Mouse (Mus musculus): Measurements from ENCODE around the gene Cyp4a10.
"Not testable (repeated sequence)": the region's sequence is repeated elsewhere in the genome, so short reads cannot be mapped to it uniquely, and the experiment has no call there.

The Cyp4a10 gene

DNA sequence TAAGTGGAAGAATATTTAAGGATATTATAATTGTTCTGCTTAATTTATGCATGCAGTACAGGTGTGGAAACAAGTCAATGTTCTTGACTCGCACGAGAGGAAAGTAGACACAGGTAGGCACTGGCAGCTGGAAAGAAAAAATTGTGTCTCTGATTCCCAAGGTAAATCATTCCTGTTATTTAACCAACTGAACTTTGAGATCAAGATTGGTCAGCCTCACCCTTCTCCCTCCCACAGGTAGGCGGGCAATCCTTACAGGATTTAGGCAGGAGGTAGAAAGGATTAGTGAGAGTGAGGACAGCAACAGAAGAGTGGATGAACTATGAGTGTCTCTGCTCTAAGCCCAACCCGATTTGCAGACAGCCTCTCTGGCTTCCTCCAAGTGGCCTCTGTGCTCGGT, at the start of gene Cyp4a10:
TSS of gene Cyp4a10 (plus strand) at position 265 of the 400 bp plus-strand sequence.
- not testable (repeated sequence) for DNase-seq (ENCODE audit: low read depth)

DNA sequence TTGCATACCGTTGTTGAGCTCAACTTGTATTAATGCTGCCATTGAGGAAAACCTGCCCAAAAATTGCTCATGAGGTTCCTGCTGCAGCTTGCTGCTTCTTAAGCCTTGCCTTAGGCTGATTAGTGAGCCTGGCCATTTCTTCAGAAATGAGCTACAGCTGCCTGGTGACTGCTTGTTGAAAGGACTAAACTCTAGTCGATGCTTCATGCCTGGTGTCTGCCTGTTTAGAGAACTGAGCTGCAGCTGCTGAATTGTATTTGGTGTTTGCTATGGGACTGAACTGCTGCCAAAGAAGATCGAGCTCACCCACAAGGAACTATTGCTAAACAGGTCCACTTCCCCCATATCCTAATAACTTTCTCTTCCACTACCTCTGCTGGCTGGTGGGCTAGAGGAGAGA, 44.5 kb upstream of the Cyp4a10 start:
- not testable (repeated sequence) for DNase-seq (ENCODE audit: low read depth)

DNA sequence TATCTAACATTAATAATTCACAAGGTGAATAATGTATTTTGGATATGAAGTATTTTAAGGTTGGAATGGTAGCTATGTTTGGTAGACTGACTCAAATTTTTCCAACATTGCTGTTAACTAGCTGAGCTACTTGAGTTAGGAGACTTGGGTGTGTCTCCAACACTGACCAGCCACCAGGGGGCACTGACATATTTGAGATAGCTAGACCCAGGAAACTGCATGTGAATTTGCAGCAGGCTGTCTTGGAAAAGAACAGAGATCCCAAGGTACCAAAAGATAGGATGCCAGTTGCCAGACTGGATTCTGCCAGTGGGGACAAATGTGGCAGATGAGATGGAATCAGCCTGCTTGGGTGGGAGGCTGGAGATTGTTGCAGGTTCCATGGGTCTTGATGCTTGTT, 42.0 kb upstream of the Cyp4a10 start:
- not testable (repeated sequence) for DNase-seq (ENCODE audit: low read depth)

DNA sequence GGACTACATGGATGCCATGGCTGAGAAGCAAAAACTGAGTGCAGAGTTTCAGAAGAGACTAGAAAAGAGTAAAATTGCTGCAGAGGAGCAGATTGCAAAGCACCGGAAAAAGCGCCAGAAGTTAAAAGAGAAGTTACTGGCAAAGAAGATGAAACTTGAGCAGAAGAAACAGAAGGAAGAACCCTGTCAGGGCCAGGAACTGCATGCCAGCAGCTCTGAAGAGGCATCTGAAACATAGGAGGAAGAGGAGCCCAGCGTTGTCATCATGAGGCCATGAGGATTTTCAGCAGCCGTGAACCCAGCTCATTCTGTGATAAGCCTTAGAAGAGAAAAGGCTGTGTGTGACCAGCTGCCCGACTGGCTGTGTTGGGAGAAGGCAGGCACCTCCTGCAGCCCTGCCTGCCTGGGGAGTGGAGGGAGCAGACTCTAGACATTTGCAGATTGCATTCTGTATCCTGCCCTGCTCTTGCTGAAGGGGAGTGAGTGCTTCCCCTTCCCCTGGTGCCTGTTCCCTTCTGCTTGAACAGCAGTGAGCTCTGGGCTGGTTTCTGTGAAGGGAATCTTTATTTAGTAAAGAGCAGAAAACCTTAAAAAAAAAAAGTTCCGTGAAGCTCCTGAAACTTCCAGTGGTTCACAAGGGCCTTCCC, 36.9 kb upstream of the Cyp4a10 start:
- DNase-seq (ENCODE audit: low read depth), result no peak

DNA sequence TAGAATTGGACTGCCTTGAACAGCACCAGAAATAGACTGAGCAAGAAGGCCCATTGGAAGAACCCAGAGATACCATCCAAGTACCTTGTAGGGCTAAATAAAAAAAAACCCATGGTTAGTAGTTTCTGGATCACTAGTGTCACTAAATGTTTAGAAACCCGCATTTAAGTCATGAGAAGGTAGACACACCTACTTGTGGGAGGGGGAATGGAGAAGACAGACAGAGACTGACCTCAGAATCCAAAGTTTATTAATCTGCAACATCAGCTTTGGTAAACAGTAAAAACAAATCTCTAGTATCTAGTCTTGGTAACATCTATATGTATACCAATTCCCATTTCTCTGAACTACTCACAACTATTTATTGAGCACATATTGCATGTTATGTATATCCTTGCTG, 22.1 kb upstream of the Cyp4a10 start, which contains the start of gene Cyp4a14:
TSS of gene Cyp4a14 (minus strand) at position 142 of the 400 bp plus-strand sequence.
- DNase-seq (ENCODE audit: low read depth), result no peak

DNA sequence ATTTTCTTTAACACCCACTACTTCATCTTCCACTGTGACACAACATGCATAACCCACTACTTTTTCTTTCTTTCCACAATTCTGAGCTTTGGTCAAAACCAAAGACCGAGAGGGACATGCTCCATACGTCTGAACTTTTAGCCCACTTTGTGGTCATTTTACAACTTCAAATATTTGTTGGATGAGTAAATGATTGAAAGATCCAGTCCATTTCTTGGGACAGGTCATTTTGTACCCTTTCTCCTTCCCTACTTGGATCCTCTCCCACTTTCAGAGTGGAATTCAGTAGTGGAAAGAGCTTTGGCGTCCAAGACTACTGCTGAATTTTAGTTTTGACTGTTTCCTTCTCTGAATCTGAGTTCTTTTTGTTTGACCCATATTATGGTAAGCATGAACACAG, 20.6 kb upstream of the Cyp4a10 start:
- no peak for DNase-seq (ENCODE audit: low read depth)

DNA sequence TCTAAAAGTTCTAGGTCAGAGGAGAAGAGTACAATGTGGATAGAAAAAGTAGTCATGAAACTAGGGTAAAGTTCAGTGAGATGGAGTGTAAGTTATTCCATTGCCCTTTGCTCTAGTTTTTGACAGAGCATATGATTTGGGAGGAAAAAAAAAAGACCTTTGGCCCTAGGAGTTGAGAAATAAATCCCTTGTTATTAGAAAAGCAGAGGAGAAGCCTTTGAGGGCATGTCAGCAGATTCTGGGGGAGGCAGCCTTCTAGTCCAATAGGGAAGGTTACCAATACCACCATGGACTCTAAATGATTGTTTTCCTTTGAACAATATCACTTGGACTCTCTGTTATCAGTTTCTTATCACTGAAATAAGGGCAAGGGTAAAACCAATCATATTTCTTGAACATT, 4.1 kb upstream of the Cyp4a10 start:
- not testable (repeated sequence) for DNase-seq (ENCODE audit: low read depth)

DNA sequence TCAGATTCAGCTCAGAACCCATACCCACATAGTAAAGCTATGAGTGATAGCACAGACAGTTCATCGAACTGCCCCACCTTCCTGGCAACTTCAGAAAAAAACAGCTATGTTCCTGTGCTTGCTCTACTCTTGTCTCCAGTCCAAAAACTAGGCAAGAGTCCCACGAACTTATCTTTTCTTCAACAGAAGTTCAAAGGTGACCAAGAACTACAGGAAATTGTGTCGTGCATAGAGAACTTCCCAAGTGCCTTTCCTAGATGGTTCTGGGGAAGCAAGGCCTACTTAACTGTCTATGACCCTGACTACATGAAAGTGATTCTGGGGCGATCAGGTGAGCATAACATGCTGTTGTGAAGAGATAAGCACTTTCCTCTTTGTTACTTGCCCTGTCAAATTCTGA, 1.4 kb downstream of the Cyp4a10 start:
- no peak for DNase-seq (ENCODE audit: low read depth)

DNA sequence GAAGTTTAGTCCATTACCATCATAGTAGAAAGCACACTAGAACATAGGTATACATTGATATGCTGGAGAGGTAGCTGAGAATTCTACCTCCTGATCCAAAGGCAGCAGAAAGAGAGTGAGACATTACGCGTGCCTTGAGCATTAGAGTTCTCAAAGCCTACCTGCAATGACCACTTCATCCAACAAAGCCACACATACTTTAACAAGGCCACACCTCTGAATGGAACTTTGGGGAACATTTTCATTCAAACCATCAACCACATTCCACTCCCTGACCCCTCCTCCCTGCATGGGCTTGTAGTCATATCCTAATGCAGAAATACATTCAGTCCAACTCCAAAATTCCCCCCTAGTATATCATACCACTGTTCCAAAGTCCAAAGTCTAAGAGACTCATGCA, 3.7 kb downstream of the Cyp4a10 start:
- DNase-seq (ENCODE audit: low read depth), result no peak

DNA sequence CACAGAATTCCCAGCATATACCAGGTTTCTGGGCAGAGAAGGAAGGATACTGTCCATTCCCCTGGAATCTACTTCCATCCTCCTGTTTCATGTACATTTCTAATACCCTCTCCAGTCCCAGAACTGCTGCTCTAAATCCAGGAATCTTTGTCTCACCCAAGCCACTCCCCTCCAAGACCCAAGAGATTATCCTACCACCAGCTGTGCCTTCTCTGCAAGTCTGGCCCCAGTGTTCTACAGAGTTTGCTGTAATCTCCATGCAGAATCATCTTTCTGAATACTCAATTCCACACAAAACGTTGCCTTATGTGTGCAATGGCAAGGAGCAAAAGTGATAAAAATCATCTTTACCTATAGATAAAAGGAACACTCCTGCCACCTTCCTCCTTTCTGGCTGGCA, 27.0 kb downstream of the Cyp4a10 start:
- no peak for DNase-seq (ENCODE audit: low read depth)

DNA sequence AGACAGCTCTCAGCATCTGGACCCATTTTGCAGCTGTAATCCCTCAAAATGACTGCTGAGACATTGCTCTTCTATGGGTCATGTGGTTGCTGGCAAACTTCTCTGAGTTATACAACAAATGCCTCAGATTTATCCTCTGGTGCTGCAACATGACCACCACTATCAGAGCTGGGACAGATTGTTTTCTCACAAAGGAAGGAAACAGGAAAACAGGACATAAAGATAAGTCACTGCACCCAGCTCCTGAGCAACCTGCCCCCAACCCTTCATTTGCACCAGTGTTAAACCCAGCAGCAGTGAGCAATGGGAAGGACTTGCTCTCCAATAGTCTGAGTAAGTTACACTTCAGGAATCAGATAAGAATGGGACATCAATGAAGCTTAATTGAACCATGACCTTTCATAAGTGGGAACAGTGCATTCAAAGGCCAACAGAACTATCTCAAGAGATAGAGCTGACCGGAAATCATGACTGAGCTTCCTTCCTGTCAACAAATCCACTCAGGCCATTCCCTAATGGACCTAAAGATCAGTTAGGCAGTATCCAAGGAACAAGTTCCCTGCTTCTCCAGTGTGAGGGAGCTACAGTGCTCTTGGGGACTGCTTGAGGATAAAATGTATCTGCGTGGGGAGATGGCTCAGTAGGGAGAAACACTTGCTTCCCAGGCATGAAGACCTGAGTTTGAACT, 28.2 kb downstream of the Cyp4a10 start:
- no peak for DNase-seq (ENCODE audit: low read depth)

DNA sequence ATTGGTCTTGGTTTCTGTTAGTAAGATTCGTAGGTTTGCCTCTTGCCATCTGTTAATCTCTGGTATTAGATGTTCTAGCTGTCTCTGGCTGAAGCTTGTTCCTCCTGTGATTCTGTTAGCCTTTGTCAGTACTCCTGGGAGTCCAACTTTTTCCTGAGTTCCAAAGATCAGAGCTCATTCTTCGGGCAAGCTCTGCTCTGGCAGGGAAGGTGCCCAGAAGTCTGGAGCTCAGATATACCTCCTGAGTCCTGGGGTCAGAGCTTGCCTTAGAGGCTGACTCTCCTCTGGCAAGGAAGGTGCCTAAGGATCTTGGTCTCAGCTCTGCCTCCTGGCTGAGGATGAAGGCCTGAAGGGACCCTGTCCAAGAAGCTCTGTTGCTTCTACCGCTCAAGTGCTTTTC, 34.7 kb downstream of the Cyp4a10 start:
- no peak for DNase-seq (ENCODE audit: low read depth)

DNA sequence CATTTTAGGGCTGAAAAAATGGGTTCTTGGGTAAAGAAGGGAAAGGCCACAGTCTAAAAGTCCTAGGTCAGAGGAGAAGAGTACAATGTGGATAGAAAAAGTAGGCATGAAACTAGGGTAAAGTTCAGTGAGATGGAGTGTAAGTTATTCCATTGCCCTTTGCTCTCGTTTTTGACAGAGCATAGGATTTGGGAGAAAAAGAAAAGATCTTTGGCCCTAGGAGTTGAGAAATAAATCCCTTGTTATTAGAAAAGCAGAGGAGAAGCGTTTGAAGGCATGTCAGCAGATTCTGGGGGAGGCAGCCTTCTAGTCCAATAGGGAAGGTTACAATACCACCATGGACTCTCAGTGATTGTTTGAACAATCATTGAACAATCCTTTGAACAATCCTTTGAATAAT, 37.4 kb downstream of the Cyp4a10 start:
- no peak for DNase-seq (ENCODE audit: low read depth)

DNA sequence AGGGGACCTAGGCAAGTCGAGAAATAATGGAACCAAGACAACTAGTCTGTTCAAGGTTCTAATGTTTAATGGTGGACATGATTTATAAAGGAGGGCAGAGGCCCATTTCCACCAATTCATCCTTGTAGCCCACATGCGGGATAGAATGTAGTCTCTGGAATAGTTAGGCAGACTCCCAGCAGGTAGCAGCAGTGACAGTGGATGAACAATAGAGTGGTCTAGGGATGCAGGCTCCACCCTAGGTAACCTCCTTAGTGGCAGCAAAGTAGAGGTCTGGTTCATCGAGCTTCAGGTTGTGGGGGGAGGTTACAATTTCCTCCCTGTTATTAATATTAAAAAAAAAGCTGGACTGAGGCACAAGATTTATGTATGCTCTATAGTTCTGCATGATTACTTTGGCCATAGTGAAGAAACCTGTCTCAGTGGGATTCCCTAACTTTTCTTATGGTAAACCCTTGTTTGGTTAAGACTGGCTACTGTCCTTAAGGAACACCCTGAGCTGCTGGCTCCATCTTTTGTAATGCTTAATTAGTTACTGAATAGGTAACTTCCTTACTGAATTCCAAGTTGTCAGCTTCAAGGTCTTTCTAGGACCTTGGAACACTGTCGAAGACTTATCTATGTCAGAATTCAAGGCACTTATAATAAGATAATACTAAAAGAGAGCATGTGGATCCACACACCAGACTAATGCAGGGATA, 39.9 kb downstream of the Cyp4a10 start:
- no peak for DNase-seq (ENCODE audit: low read depth)

DNA sequence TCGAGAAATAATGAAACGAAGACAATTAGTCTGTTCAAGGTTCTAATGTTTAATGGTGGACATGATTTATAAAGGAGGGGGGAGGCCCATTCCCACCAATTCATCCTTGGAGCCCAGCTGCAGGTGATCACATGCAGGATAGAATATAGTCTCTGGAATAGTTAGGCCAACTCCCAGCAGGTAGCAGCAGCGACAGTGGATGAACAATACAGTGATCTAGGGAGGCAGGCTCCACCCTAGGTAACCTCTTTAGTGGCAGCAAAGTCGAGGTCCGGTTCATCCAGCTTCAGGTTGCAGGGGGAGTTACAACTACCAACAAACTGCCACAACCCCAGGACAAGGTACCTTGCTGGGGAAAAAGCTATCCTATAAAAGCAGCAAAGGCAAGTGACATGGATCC, 43.2 kb downstream of the Cyp4a10 start:
- not testable (repeated sequence) for DNase-seq (ENCODE audit: low read depth)

DNA sequence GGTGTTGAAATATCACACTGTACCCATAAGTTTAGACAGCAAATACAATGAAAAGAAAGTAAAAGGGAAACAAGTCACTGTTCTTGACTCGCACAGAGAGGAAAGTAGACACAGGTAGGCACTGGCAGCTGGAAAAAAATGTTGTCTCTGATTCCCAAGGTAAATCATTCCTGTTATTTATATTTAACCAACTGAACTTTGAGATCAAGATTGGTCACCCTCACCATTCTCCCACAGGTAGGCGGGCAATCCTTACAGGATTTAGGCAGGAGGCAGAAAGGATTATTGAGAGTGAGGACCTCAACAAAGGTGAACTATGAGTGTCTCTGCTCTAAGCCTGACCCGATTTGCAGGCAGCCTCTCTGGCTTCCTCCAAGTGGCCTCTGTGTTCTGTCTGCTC, 45.3 kb downstream of the Cyp4a10 start, which contains the start of gene Cyp4a31:
TSS of gene Cyp4a31 (plus strand) at position 249 of the 400 bp plus-strand sequence.
- no peak for DNase-seq (ENCODE audit: low read depth)

DNA sequence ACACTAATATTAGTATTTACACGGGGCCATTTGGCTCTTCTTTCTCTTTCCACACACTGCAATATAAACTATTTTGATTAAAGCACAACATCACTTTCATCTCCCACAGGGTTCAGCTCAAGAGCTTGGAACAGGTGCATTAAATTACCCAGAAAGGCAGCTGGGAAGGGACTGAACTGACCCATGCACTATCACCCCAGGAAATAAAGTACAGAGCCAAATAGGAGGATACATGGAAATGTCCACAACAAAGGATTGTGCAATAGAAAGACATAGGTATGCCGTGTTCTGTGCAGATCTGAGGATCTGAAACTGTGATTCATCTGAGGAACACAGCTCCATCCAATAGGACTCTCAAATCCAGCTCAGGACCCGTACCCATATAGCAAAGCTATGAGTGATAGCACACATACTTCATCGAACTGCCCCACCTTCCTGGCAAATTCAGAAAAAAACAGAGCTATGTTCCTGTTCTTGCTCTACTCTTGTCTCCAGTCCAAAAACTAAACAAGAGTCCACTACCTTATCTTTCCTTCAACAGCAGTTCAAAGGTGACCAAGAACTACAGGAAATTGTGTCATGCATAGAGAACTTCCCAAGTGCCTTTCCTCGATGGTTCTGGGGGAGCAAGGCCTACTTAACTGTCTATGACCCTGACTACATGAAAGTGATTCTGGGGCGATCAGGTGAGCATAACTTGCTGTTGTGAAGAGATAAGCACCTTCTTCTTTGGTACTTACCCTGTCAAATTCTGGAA, 46.6 kb downstream of the Cyp4a10 start:
- not testable (repeated sequence) for DNase-seq (ENCODE audit: low read depth)

DNA sequence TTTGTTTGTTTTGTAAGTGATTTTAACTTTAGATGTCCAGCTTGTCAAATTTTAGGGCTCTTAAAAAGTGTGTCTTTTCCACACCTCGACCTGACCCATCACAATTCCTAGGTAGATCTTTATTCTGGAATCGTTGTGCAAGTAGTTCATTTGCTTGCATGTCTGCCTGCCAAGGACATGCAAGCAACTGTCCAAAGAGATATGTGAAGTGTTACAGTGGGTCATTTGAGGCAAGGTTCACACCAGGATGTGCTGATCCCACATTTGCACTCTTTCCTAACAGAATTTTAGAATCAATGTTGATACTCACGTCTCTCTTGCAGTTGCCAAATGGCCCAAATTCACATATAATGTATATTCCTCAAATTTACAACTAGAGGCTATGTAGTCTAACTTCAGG, 57.2 kb downstream of the Cyp4a10 start:
- DNase-seq (ENCODE audit: low read depth), result no peak

DNA sequence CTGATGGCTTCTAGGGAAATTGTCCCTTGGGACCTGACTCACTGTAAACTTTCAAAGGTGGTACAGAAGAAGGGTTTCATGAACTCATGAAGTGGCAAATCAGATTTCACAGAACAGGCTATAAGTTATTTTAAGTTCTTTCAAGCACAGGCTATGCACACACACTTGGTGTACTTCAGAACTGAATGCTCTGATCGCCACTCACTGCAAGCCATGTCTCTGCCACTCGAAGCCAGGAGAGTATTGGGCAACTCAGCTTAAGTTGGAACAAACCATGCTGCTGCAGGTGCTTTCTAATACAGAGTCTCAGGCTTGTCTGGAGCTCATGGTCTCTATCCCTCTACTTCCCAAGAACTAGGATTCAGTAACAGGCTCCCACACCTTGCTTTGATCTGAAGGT, 57.7 kb downstream of the Cyp4a10 start:
- DNase-seq (ENCODE audit: low read depth), result no peak

DNA sequence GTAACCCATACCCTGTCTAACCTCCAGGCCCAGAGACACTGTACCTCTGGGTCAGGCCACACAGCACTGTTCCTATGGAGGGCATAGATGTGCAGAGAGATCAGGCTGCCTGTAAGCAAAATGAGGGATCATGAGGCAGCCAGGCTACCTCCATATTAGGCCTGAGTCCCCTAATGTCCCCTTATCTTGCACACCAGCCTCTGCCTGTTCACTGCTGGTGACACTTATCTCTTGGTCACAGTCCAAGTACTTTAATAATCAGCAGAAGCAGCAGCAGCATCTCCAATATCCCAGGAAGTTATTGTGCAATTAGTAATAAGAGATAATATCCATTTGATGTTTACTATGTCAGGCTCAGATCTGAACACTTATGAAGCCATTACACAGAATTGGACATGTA, 65.0 kb downstream of the Cyp4a10 start:
- DNase-seq (ENCODE audit: low read depth), result no peak
